ENCODE assay signal across 8 mouse cellular contexts in the genomic region with DNA sequence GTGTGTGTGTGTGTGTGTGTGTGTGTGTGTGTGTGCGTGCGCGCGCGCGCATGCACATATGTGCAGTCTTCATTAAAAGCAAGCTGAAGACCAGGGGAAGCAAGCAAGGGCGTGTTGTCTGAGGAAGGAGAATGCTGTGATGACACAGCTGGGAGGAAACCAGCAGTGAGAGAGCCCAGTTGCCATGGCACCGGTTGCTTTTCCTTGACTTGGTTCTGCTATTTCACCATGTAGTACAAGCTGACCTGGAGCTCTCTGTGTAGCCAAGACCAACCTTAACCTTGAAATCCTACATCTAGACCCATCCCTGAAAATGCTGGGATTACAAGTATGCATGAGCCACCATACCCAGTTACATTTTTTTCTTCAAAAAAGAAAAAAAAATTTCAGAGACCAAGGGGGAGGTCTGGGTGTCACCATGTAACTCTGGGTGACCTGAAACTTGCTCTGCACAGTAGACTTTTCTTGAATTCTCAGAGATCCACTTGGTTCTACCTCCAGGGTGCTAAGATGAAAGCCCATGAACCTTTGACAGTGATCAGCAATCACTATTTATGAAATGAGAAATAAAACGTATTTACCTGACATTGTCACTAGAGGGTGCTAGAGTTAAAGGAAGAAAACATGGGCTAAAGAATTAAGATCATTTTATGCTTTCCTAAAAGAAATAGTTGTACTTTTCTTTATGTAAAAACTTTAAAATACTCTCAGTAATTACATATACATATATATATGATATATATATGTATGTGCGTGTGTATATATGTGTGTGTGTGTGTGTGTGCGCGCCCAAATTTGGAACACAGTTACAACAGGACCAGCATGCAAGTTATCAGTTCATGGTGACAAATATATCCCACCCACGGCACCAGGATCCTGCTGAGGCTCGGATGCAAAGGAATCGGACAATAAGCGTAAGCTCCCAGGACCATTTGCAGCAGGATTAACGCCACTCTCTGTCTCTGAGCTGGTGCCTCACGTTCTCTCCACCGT. TPM values are rescaled to one million over a fixed set of nuclear protein-coding genes. Genes with fewer than 3 reads are reported as not detected.
A peak's percentile ranks its signal among the peaks of the same experiment; 100 is the strongest.
DNase-seq lines count a peak whose midpoint lies in the region; ATAC-seq lines count a peak whose summit lies in the region.

No protein-coding gene starts in this region.

- no peaks in the 10 kb centered on the region for H3K36me3 ChIP-seq in forebrain, embryonic 11.5 days (ENCODE audit: control insufficient read depth, insufficient read depth, low read length)
- no peaks in the 10 kb centered on the region for H3K36me3 ChIP-seq in forebrain, embryonic 10.5 days (replicated peaks)
- H3K36me3 ChIP-seq in neural tube, embryonic 13.5 days = no peaks in the 10 kb centered on the region
- H3K36me3 ChIP-seq in midbrain, embryonic 13.5 days = no peaks in the 10 kb centered on the region

- H3K9me3 ChIP-seq in forebrain, embryonic 11.5 days (ENCODE audit: control insufficient read depth, low read length) = no peaks in the 10 kb centered on the region
- H3K9me3 ChIP-seq in forebrain, embryonic 10.5 days = 0 out of 2 replicates have a peak, but pooled peaks cover 2% of the 10 kb centered on the region
- no peaks in the 10 kb centered on the region for H3K9me3 ChIP-seq in neural tube, embryonic 13.5 days
- H3K9me3 ChIP-seq in midbrain, embryonic 13.5 days = no peaks in the 10 kb centered on the region

- no peak overlapping the region for H3K27ac ChIP-seq in forebrain, embryonic 11.5 days (ENCODE audit: low read depth, low read length)
- H3K27ac ChIP-seq in forebrain, embryonic 10.5 days = no peak overlapping the region
- no peak overlapping the region for H3K27ac ChIP-seq in neural tube, embryonic 13.5 days (replicated peaks)
- no peak overlapping the region for H3K27ac ChIP-seq in midbrain, embryonic 13.5 days

- 80% methylated on average over 19 of the region's 19 CpGs for WGBS in forebrain, embryonic 11.5 days
- 80% methylated on average over 19 of the region's 19 CpGs for WGBS in forebrain, embryonic 10.5 days
- 78% methylated on average over 19 of the region's 19 CpGs for WGBS in neural tube, embryonic 13.5 days
- 67% methylated on average over 19 of the region's 19 CpGs for WGBS in midbrain, embryonic 13.5 days

- no peak for DNase-seq in forebrain, embryonic 11.5 days (ENCODE audit: low spot score)
- no peak for DNase-seq in forebrain, embryonic 10.5 days (ENCODE audit: extremely low spot score, low spot score)
- no peak for DNase-seq in neural tube, embryonic 10.5 days (ENCODE audit: extremely low spot score, low spot score)
- peak; percentile 46 to 54 for DNase-seq in frontal cortex, postnatal 14 days (ENCODE audit: low spot score in 2 of 2)
- no peak for DNase-seq in kidney, adult 8-10 months
- no peak for DNase-seq in kidney, postnatal 25 days

- H3K9ac ChIP-seq in forebrain, embryonic 11.5 days (ENCODE audit: low read length) = no peak overlapping the region
- no peak overlapping the region for H3K9ac ChIP-seq in neural tube, embryonic 13.5 days
- H3K9ac ChIP-seq in midbrain, embryonic 13.5 days (replicated peaks) = no peak overlapping the region

- H3K4me3 ChIP-seq in forebrain, embryonic 11.5 days (ENCODE audit: low read depth, low read length) = no peak overlapping the region
- H3K4me3 ChIP-seq in forebrain, embryonic 10.5 days = no peak overlapping the region
- H3K4me3 ChIP-seq in neural tube, embryonic 13.5 days = no peak overlapping the region
- no peak overlapping the region for H3K4me3 ChIP-seq in midbrain, embryonic 13.5 days (replicated peaks)

- no peak overlapping the region for H3K4me2 ChIP-seq in forebrain, embryonic 11.5 days (ENCODE audit: low read depth, low read length, severe bottlenecking)
- H3K4me2 ChIP-seq in neural tube, embryonic 13.5 days = no peak overlapping the region
- no peak overlapping the region for H3K4me2 ChIP-seq in midbrain, embryonic 13.5 days (replicated peaks)

- ATAC-seq in forebrain, embryonic 11.5 days (replicated peaks; ENCODE audit: low FRiP score) = peak; percentile 46; the same call in 1 of the 2 replicates
- peak; percentile 45; the same call in 1 of the 2 replicates for ATAC-seq in neural tube, embryonic 13.5 days (ENCODE audit: low read depth)
- ATAC-seq in midbrain, embryonic 13.5 days = peak; percentile 59; the same call in 1 of the 2 replicates

- no peaks in the 10 kb centered on the region for H3K27me3 ChIP-seq in forebrain, embryonic 11.5 days (ENCODE audit: control insufficient read depth, insufficient read depth, low read length)
- no peaks in the 10 kb centered on the region for H3K27me3 ChIP-seq in forebrain, embryonic 10.5 days (ENCODE audit: poor library complexity, severe bottlenecking)
- H3K27me3 ChIP-seq in neural tube, embryonic 13.5 days = no peaks in the 10 kb centered on the region
- no peaks in the 10 kb centered on the region for H3K27me3 ChIP-seq in midbrain, embryonic 13.5 days

- H3K4me1 ChIP-seq in forebrain, embryonic 11.5 days (replicated peaks; ENCODE audit: control insufficient read depth, insufficient read depth, low read length) = no peaks in the 10 kb centered on the region
- H3K4me1 ChIP-seq in forebrain, embryonic 10.5 days = no peaks in the 10 kb centered on the region
- H3K4me1 ChIP-seq in neural tube, embryonic 13.5 days (replicated peaks) = no peaks in the 10 kb centered on the region
- H3K4me1 ChIP-seq in midbrain, embryonic 13.5 days (replicated peaks) = no peaks in the 10 kb centered on the region

RNA-seq across cellular contexts. Expression of a gene that starts 21.2 kb away (rescaled TPM):
- polyA plus RNA-seq in forebrain, embryonic 11.5 days (2014; fragmentation: Nextera tagmentation; extraction: Ambion mirVana) = 3.3 and 3.8 TPM in 2 replicates
- 3.9 and 4.1 TPM in 2 replicates for polyA plus RNA-seq in forebrain, embryonic 10.5 days (2016; fragmentation: Nextera tagmentation; extraction: Ambion mirVana)
- polyA plus RNA-seq in neural tube, embryonic 13.5 days (2015; fragmentation: Nextera tagmentation; extraction: Ambion mirVana) = 13.5 and 13.8 TPM in 2 replicates
- polyA plus RNA-seq in midbrain, embryonic 13.5 days (2015; fragmentation: Nextera tagmentation; extraction: Ambion mirVana) = 6.8 and 7.1 TPM in 2 replicates

RNA-seq across cellular contexts. Expression of a gene that starts 21.3 kb away (rescaled TPM):
- polyA plus RNA-seq in forebrain, embryonic 11.5 days (2014; fragmentation: Nextera tagmentation; extraction: Ambion mirVana) = 35.6 and 36.0 TPM in 2 replicates
- 34.2 and 34.6 TPM in 2 replicates for polyA plus RNA-seq in forebrain, embryonic 10.5 days (2016; fragmentation: Nextera tagmentation; extraction: Ambion mirVana)
- polyA plus RNA-seq in neural tube, embryonic 13.5 days (2015; fragmentation: Nextera tagmentation; extraction: Ambion mirVana) = 37.4 and 41.0 TPM in 2 replicates
- 39.7 and 40.2 TPM in 2 replicates for polyA plus RNA-seq in midbrain, embryonic 13.5 days (2015; fragmentation: Nextera tagmentation; extraction: Ambion mirVana)

Comparison
In these comparisons a context has a peak if more than half of its experiments do, and no peak if none do; other contexts are left out.
1. DNase-seq: peak in frontal cortex, postnatal 14 days (2 of 2); none in forebrain, embryonic 11.5 days (single experiment), forebrain, embryonic 10.5 days (single experiment), neural tube, embryonic 10.5 days (single experiment), kidney, adult 8-10 months (0 of 2) and kidney, postnatal 25 days (0 of 2).
2. Peak in every context shown above with its lines, with median percentiles within 50 percentile points of each other: ATAC-seq.